Mouse (Mus musculus) spleen, postnatal 4 days (tissue): ENCODE results near the gene Dpp4.

Experiments used
- DNase-seq, 2 experiments: peaks; one replicate each; pipeline ENCODE4 v3.0.0; 2022; ENCODE audit warnings: low spot score in 2 of 2

Gene Dpp4

GRCm38 (mm10) chr2:62306978-62307377 is 105.1 kb downstream of the Dpp4 start:
- no peak for DNase-seq

GRCm38 (mm10) chr2:62301716-62302115 is 110.3 kb downstream of the Dpp4 start:
- no peak for DNase-seq

- DNase-seq, result no peak
Measured at GRCm38 (mm10) chr2:62293846-62294245, 118.2 kb downstream of the Dpp4 start.

DNA sequence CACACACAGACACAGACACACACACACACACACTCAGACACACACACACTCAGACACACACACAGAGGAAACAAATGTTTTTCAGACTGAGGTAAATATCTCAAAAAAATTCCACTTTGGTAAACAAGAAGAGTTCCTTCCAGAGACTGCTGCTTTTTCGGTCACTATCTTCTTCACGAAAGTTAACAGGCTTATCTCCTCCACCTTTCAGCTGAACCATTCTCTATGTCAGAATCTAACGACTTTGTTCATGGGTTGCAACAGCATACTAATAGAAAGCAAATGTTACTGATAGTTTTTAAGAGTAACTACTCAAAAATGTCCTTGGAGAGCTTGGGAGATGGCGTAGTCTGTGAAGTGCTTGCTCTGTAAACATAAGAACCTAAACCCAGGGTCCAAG is 124.5 kb downstream of the Dpp4 start:
- DNase-seq, result no peak

DNA sequence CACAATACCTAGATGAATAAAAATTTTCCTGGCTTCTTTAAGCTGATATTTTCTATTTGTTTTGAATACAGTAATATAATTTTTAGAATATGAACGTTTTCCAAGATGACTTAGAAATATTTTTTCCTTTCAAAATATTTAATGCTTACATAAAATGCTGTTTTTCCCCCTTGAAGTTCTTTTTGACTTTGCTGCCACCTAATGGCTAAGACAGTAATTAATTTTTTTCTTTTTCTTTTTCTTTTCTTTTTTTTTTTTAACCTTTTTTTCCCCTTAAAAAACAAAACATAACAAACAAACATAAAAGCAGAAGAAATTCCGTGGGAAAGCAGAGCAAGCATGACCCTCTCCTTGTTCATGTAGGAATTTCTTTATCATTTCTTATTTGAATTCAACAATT is 126.2 kb downstream of the Dpp4 start:
- DNase-seq, result no peak

DNA sequence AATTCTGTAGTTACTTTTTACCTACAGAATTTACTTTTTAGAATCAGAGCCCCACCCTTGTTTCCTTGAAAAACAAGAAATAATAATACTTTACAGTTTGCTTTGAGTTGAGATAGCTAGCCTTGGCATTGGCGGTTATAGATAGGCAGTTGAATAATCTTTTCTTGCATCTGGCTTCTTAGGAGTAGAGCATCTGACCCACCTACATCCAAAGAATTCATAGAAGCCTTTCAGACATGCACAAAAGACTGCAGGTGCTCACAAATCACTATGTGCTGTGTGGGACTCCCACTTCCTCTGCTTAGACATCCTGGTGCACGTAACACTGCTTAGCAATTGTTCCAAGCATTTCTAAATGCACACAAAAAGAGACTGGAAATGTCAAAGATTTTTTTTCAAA is 127.0 kb downstream of the Dpp4 start:
- no peak for DNase-seq
